Mouse (Mus musculus): ENCODE data around the gene Usp21.
"Not testable (repeated sequence)": the region's sequence is repeated elsewhere in the genome, so short reads cannot be mapped to it uniquely, and the experiment has no call there.

Gene Usp21

DNA sequence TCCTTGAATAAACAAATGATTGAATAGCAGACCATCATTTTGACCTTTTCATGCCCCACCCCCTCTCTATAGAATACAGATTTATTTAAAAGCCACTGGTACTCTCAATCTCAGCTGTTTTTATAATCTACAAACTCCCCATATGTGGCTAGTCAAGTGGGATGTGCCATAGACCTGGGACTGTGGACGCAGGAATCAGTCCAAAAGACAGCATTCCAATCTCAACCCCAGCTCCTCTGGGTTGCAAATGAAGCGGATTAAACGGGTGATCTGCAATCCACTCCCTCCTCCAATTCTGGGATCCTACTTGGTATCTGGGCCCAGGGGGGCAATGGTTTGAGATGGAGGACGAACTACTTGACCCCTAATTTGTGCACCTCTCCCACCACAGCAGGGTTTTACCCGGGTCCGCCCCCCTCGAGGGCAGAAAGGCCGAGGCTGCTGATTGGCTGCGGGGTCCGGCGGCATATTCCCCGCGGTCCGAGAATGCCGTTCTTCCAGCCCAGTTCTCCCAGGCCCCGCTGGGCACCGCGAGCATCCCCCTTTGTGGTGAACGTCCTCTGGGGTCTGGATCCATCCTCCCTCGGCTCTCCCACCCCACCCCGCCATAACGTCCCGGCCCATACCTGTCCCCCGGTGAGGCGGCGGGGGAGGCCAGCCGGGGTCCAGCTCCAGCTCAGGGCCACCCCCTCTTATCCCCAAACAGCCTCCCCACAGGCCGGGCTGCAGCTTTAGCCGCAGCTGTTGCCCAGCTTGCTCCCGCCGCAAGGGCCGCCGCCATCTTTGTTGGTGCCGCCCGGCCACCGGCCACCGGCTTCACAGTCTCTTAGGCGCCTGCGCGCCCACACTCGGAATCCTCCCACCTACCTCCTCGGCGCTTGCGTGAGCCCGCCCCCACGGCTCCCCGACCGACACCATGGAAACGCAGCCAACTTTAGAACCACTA lies at the start of gene Usp21:
Gene Usp21 (minus strand): TSS at position 856 of the 946 bp plus-strand sequence.
- Histone ChIP-seq H3K4me1 (replicated peaks; ENCODE audit: low read depth, low read length) (peaks cover 76% of the 10 kb centered on the region), H3K4me3 (replicated peaks; ENCODE audit: low read length) (peak within 1 kb of the TSS; percentile 98), H3K9me3 (ENCODE audit: low read length) (no peaks in the 10 kb centered on the region), H3K36me3 (ENCODE audit: insufficient read depth, low read length) (peaks cover 65% of the 10 kb centered on the region), H3K27me3 (ENCODE audit: insufficient read depth, low read length) (no peaks in the 10 kb centered on the region)
- TF ChIP-seq NANOG (IDR thresholded peaks at IDR 0.05; ENCODE audit: borderline replicate concordance, low read length) (no peak), CTCF (conservative IDR thresholded peaks at IDR 0.05; ENCODE audit: low read length) (no peak), POU5F1 (IDR thresholded peaks at IDR 0.05; ENCODE audit: borderline replicate concordance, low read length) (no peak)

DNA sequence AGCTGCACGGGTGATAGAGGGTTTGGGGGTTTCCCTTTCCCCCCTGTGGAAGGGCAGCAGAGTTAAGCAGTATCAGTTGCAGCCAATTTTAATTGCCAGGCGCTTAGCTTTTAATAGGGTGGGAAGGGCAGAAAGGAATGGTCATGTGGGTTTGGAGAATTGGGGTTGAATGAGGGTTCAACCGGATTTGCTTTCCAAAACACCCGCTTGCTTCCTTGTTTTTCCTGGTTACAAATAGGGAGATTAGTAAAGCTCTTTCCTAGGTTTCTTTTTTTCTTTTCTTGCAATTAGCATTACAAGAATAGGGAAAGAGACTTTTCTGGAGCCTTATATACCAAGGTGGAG lies 42.4 kb upstream of the Usp21 start:
- Histone ChIP-seq H3K36me3 (ENCODE audit: insufficient read depth, low read length) (peaks cover 47% of the 10 kb centered on the region), H3K27me3 (ENCODE audit: insufficient read depth, low read length) (no peaks in the 10 kb centered on the region), H3K4me3 (replicated peaks; ENCODE audit: low read length) (peak overlapping the region; percentile 87), H3K9me3 (ENCODE audit: low read length) (no peaks in the 10 kb centered on the region), H3K4me1 (replicated peaks; ENCODE audit: low read depth, low read length) (peaks cover 73% of the 10 kb centered on the region)
- TF ChIP-seq POU5F1 (IDR thresholded peaks at IDR 0.05; ENCODE audit: borderline replicate concordance, low read length) (no peak), NANOG (IDR thresholded peaks at IDR 0.05; ENCODE audit: borderline replicate concordance, low read length) (no peak), CTCF (conservative IDR thresholded peaks at IDR 0.05; ENCODE audit: low read length) (no peak)

DNA sequence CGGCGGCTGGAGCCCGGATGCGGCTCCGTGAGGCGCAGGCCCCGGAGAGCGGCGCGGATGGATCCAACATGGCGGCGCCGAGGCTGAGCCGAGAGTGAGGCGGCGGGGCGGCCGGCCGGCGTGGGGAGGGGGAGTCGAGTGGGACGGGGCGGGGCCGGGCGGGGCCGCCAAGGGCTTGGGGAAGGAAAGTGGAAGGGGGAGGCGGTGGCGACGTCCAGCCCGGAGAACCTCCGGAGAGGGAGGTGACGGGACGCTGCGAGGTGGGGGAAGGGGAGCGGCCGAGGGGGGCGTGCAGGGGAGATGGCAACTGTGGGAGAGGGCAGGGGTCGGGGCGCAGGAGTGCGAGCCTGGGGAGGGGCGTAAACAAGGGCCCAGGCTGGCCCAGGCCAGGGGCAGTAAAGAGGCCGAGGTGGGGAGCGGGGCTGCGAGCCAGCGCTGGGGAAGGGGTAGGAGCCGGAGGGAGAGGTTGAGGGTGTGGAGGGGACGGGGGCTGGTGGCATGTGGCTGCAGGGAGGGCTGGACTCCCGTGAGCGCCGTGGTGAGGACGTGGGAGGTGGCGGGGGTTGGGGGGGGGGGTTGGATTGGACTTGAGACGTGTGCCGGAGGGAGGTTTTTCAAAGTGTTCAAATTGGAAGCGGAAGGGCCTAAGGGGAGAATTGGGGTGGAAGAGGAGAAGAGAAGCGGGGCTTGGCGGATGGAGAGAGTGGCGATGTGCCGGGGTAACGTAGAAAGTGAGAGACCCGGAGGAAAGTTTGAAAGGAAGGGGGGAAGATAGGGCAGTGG lies 41.8 kb upstream of the Usp21 start:
- H3K27me3 ChIP-seq (ENCODE audit: insufficient read depth, low read length): no peaks in the 10 kb centered on the region
- TF ChIP-seq CTCF (conservative IDR thresholded peaks at IDR 0.05; ENCODE audit: low read length) (no peak), POU5F1 (IDR thresholded peaks at IDR 0.05; ENCODE audit: borderline replicate concordance, low read length) (no peak), NANOG (IDR thresholded peaks at IDR 0.05; ENCODE audit: borderline replicate concordance, low read length) (no peak)
- peaks cover 75% of the 10 kb centered on the region for H3K4me1 ChIP-seq (replicated peaks; ENCODE audit: low read depth, low read length)
- peak overlapping the region; percentile 87 for H3K4me3 ChIP-seq (replicated peaks; ENCODE audit: low read length)
- H3K9me3 ChIP-seq (ENCODE audit: low read length): no peaks in the 10 kb centered on the region
- H3K36me3 ChIP-seq (ENCODE audit: insufficient read depth, low read length): peaks cover 48% of the 10 kb centered on the region

DNA sequence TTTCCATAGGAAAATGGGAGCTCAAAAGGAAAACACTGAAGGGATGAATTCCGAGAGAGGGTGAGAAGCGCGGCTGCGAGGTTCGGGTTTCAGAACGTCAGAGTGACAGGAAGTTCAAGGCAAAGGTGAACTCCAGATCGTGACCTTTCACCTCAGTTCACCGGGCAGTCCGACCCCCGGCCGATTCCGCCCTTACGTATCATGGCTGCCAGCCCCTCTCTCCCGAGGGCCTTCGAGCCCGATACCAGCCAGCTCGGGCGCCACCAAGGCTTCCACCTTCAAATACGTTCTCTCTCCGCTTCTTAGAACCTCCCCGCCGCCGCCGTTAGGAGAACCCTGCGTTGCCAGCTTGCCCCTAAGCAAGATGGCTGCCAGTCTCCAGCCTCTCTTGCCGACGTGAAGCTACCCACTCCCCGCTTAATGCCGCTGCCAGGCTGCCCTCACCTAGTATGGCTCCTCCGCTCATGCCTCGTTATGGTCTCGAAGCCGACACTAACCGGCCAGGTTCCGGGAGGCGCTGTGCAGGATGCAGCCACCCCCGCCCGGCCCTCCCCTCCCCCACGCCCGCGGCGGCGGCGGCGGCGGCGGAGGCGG lies 41.1 kb upstream of the Usp21 start, which contains the start of gene Dedd:
Gene Dedd (plus strand): TSS at position 307 of the 594 bp plus-strand sequence.
- TF ChIP-seq NANOG (IDR thresholded peaks at IDR 0.05; ENCODE audit: borderline replicate concordance, low read length) (no peak), POU5F1 (IDR thresholded peaks at IDR 0.05; ENCODE audit: borderline replicate concordance, low read length) (no peak), CTCF (conservative IDR thresholded peaks at IDR 0.05; ENCODE audit: low read length) (no peak)
- no peaks in the 10 kb centered on the region for H3K9me3 ChIP-seq (ENCODE audit: low read length)
- peaks cover 73% of the 10 kb centered on the region for H3K4me1 ChIP-seq (replicated peaks; ENCODE audit: low read depth, low read length)

DNA sequence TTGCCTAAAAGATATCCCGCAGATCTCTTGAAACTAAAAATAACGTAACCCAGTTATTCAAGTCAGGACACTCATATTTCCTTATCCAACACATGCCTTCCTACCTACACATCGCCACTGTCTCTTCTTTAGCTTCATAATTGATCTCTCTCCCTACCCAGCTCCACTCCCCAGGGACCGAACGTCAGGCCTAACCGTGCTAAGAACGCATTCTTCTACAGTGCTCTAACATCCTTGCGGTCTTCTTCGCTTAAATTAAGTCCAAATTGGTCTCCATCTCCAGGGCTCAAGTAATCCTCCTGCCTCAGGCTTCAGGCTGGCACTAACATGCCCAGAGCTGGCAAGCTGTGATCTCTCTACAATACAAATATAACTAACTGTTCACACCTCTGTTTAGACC lies 40.5 kb upstream of the Usp21 start:
- Histone ChIP-seq H3K27me3 (ENCODE audit: insufficient read depth, low read length) (no peaks in the 10 kb centered on the region), H3K36me3 (ENCODE audit: insufficient read depth, low read length) (peaks cover 34% of the 10 kb centered on the region)
- TF ChIP-seq NANOG (IDR thresholded peaks at IDR 0.05; ENCODE audit: borderline replicate concordance, low read length) (no peak), POU5F1 (IDR thresholded peaks at IDR 0.05; ENCODE audit: borderline replicate concordance, low read length) (no peak), CTCF (conservative IDR thresholded peaks at IDR 0.05; ENCODE audit: low read length) (no peak)

More for the DNA sequence above, 41.1 kb upstream of the Usp21 start, which contains the start of gene Dedd:
- Histone ChIP-seq H3K4me3 (replicated peaks; ENCODE audit: low read length) (peak within 1 kb of the TSS; percentile 87), H3K36me3 (ENCODE audit: insufficient read depth, low read length) (peaks cover 41% of the 10 kb centered on the region), H3K27me3 (ENCODE audit: insufficient read depth, low read length) (no peaks in the 10 kb centered on the region)

DNA sequence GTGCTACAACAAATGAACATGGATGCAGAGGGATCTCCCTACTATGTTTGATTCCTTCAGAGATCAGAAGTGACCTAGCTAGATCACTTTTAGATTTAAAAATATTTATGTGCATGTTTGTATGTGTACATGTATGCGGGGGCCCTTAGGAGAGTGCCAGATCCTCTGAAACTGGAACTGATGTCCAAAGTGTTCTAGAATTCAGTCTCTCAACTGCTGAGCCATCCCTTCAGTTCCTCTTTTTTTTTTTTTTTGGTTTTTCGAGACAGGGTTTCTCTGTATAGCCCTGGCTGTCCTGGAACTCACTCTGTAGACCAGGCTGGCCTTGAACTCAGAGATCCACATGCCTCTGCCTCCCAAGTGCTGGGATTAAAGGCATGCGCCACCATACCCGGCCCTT lies 38.8 kb upstream of the Usp21 start:
- not testable (repeated sequence) for H3K27me3 ChIP-seq (ENCODE audit: insufficient read depth, low read length); H3K4me3 ChIP-seq (replicated peaks; ENCODE audit: low read length); H3K9me3 ChIP-seq (ENCODE audit: low read length)
- H3K4me1 ChIP-seq (replicated peaks; ENCODE audit: low read depth, low read length): peaks cover 73% of the 10 kb centered on the region
- peaks cover 23% of the 10 kb centered on the region for H3K36me3 ChIP-seq (ENCODE audit: insufficient read depth, low read length)

More for the DNA sequence above, 40.5 kb upstream of the Usp21 start:
- Histone ChIP-seq H3K9me3 (ENCODE audit: low read length) (no peaks in the 10 kb centered on the region), H3K4me3 (replicated peaks; ENCODE audit: low read length) (peak overlapping the region; percentile 87), H3K4me1 (replicated peaks; ENCODE audit: low read depth, low read length) (peaks cover 73% of the 10 kb centered on the region)

DNA sequence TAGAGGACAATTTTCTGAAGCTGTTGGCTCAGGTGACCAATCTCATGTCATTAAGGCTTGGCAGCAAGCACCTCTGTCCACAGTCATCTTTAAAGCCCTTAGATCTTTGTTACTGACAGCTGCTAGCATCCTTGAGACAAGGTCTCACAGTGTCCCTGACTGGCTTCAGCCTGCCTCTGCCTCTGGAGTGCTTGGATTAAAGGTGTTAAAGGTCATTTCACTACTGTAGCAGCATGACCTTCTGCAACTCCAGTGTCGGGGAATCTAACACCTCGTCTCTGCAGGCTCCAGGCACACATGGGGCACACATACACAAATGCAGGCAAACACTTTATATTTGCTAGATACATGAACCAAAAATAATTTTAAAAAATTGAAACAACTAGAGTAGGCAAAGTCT lies 37.8 kb upstream of the Usp21 start:
- Histone ChIP-seq H3K9me3 (ENCODE audit: low read length) (no peaks in the 10 kb centered on the region), H3K27me3 (ENCODE audit: insufficient read depth, low read length) (no peaks in the 10 kb centered on the region), H3K36me3 (ENCODE audit: insufficient read depth, low read length) (peaks cover 23% of the 10 kb centered on the region), H3K4me1 (replicated peaks; ENCODE audit: low read depth, low read length) (peaks cover 74% of the 10 kb centered on the region), H3K4me3 (replicated peaks; ENCODE audit: low read length) (no peak overlapping the region)
- TF ChIP-seq POU5F1 (IDR thresholded peaks at IDR 0.05; ENCODE audit: borderline replicate concordance, low read length): no peak
- TF ChIP-seq NANOG (IDR thresholded peaks at IDR 0.05; ENCODE audit: borderline replicate concordance, low read length): no peak
- TF ChIP-seq CTCF (conservative IDR thresholded peaks at IDR 0.05; ENCODE audit: low read length): no peak

DNA sequence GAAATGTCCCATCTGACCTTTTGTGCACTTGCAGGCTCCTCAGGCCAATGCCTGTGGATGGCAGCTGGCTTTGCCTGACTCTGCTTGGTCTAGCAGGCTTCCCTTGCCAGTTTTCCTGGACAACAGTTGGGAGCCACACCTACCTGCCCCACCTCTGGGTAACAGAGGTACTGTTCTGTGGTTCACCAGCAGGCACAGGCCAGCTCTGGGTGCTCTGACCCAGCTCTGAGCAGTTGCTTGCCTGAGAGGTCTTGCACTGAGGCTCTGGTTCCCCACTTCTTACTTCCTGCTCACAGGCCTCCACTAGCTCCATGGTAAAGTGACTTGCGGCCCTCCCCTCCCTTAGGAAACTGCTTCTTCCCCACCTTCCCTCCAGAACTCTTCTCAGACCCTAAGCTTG lies 34.2 kb upstream of the Usp21 start:
- Histone ChIP-seq H3K27me3 (ENCODE audit: insufficient read depth, low read length) (no peaks in the 10 kb centered on the region), H3K4me1 (replicated peaks; ENCODE audit: low read depth, low read length) (peaks cover 71% of the 10 kb centered on the region), H3K9me3 (ENCODE audit: low read length) (no peaks in the 10 kb centered on the region), H3K36me3 (ENCODE audit: insufficient read depth, low read length) (peaks cover 17% of the 10 kb centered on the region), H3K4me3 (replicated peaks; ENCODE audit: low read length) (0 out of 2 replicates have a peak overlapping the region, but pooled peaks have one; percentile 35)
- TF ChIP-seq NANOG (IDR thresholded peaks at IDR 0.05; ENCODE audit: borderline replicate concordance, low read length) (no peak), POU5F1 (IDR thresholded peaks at IDR 0.05; ENCODE audit: borderline replicate concordance, low read length) (no peak), CTCF (conservative IDR thresholded peaks at IDR 0.05; ENCODE audit: low read length) (no peak)

Data from E14TG2a.4 (cell line).